Mouse (Mus musculus) kidney, adult 9 months (tissue): ENCODE measurements around the gene Rybp.

Source experiments
- DNase-seq: peaks from one replicate; pipeline ENCODE4 v3.0.0; 2022

The Rybp gene

GRCm38 (mm10) chr6:100185524-100185923 is 101.8 kb downstream of the Rybp start:
- no peak for DNase-seq

- DNase-seq = no peak
These were observed 103.9 kb downstream of the Rybp start for GRCm38 (mm10) chr6:100183344-100183743.

DNA sequence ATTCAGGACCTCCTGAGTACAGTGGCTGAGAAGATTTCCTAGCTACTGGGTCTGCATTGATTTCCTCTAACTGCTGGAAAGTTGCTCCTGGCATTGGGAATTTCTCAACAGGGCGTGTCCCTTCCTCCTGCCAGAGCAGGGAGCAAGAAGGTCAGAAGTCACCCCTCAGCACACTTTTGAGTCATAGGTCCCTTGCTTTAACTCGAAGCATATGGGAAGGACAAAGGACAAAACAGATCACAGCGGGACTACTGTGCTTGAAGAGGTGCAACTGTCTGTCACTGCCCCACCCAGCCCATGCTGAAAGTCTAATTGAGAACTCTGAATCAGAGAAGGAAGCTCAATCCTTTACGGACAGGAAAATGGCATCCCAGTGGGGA is 106.4 kb downstream of the Rybp start:
- DNase-seq = no peak

- no peak for DNase-seq
These were observed 106.9 kb downstream of the Rybp start for GRCm38 (mm10) chr6:100180213-100180882.

GRCm38 (mm10) chr6:100178830-100179229 is 108.5 kb downstream of the Rybp start:
- DNase-seq = no peak
